Mouse (Mus musculus) testis, adult 2 months (tissue): ENCODE results near the gene Gng12.

ENCODE experiments used
- CTCF ChIP-seq: fragments of 200-500 bp; IDR thresholded peaks from 2 replicates; pipeline ENCODE4 v1.5.1; 2012; ENCODE audit warnings: low read depth, mild to moderate bottlenecking, inconsistent platforms, low read length, moderate library complexity; ENCODE audit not compliant: control insufficient read depth, insufficient read depth, insufficient replicate concordance
- POLR2A ChIP-seq: fragments of 200-500 bp; IDR thresholded peaks from 2 replicates; pipeline ENCODE4 v1.6.1; 2012; ENCODE audit warnings: low read depth, mild to moderate bottlenecking, inconsistent platforms, low read length, moderate library complexity; ENCODE audit not compliant: control insufficient read depth

- TF ChIP-seq POLR2A: no peak
- TF ChIP-seq CTCF: no peak
Observed at GRCm38 (mm10) chr6:67014679-67015075, 118.5 kb downstream of the Gng12 start.
